Mouse (Mus musculus) megakaryocyte-erythroid progenitor cell, adult 5-6 weeks (primary cell): ENCODE data around the gene Zfp882. TPM values are rescaled to one million over a fixed set of nuclear protein-coding genes. Genes with fewer than 3 reads are reported as not detected.
"Not testable (repeated sequence)": the region's sequence is repeated elsewhere in the genome, so short reads cannot be mapped to it uniquely, and the experiment has no call there.

Source experiments
- ATAC-seq: replicated peaks from 2 replicates; pipeline ENCODE4 v1.8.0; 2016; ENCODE audit warnings: mild to moderate bottlenecking, inconsistent platforms; ENCODE audit not compliant: severe bottlenecking, poor library complexity, low FRiP score, low TSS enrichment
- total RNA-seq, 2 experiments: library from RNA; stranded (forward) in 1 of 2; stranded (reverse) in 1 of 2; fragments of 200-1000, 215-1000 nt in 1 of 2; fragments of >200 nt in 1 of 2; fragmentation: Nextera tagmentation in 1 of 2; gene quantifications; 2 replicates each; pipeline ENCODE4 v1.2.3; 2014 to 2017

Gene Zfp882
- total RNA-seq, 2 experiments from 2014 or later = 3.3 to 4.0 TPM

DNA sequence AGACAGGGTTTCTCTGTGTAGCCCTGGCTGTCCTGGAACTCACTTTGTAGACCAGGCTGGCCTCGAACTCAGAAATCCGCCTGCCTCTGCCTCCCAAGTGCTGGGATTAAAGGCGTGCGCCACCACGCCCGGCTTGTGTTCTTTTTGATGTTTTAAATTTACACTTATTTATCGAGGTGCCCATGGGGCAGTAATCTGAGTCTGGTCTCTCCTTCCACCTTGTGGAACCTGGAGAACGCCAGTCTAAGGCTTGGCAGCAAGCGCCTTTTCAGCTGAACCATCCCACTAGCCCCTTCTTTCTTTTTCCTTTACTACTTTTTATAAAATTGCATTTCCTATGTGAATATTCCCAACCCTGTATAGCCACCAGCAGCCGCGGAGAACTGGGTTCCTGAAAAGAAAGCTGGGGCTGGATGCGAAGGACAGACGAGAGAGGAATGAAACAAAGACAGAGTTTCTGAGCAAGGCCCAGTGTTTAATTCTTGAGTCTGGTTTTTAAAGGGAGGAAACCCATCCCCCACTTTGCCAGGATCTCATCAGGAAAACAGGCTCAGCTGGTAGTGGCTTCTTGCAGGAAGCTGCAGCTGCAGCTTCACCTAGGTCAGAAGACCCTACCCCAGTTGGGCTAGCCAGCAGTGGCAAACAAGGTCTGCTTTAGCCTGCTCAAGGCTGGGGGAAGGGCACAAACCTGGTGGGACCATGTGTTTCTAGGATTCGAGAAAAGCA, 43.2 kb downstream of the Zfp882 start:
- ATAC-seq = no peak

DNA sequence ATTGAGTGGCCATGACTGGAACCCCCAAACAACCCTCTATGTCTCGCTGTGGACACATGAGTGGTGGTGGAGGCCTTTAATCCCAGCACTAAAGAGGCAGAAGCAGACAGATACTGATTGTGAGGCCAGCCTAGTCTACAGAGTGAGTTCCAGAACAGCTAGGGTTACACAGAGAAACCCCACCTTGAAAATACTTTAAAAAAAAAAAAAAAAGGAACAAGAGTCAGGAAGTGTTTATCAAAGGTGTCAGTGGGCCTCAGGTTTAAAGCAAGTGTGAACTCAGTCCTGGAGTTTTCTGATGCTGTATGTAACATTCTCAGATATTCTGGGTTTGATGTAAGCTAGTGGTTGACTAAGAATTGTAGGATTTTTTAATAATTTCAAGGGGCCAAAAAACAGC, 44.1 kb downstream of the Zfp882 start:
- no peak for ATAC-seq

DNA sequence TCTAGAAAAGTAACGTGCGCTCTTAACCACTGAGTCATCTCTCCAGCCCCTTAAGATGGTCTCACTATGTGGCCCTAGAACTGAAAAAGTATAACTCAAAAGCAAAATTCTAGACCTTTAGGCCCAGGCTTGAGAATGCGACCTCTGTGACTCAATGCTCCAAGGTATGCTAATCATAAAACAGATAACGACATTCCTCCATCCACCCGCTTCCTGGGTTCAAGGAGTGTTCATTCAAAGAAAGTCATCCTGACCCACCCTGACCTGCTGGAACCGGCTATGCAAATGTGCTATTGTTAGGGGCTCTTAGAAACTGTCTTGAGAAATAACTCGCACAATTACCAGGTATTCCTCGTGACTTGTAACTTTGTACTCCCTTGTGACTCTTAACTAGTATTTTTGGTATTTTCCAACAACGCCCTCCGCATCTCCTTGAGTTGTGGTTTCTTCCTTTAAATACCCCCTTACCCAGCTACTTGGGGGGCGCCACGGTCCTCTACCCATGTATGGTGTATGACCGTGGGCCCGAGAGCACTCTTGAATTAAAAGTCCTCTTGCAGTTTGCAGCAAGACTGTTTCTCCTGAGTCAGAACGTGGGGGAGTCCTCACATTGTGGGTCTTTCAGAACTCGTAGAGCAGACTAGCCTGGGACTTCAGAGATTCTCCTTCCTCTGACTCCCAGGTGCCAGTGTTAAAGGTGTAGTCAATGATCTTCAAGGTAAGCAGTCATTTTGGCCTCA, 44.7 kb downstream of the Zfp882 start:
- ATAC-seq = not testable (repeated sequence)

DNA sequence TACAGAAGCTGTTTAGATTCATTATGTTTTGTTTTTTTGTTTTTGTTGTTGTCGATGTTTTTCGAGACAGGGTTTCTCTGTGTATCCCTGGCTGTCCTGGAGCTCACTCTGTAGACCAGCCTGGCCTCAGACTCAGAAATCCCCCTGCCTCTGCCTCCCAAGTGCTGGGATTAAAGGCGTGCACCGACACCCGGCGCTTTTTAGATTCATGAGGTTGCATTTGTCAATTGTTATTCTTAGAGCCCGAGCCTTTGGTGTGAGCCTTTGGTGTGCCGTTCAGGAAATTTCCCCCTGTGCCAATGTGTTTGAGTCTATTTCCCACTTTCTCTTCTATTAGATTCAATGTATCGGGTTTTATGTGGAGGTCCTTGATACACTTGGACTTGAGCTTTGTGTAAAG, 46.3 kb downstream of the Zfp882 start:
- ATAC-seq = no peak

DNA sequence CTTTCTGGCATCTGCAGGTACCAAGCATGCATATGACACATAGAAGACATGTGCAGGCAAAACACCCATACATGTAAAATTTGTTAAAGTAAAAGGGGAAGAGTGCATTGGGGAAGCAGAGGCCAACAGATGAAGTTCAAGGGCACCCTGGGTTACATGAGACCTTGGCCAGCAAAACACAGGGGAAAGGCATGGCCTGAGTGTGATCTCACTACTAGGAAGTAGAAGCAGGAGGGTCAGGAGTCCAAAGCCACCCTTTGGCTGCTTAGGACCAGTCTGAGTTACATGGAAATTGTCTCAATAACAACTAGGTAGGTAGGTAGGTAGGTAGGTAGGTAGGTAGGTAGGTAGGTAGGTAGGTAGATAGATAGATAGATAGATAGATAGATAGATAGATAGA, 52.1 kb downstream of the Zfp882 start:
- no peak for ATAC-seq

DNA sequence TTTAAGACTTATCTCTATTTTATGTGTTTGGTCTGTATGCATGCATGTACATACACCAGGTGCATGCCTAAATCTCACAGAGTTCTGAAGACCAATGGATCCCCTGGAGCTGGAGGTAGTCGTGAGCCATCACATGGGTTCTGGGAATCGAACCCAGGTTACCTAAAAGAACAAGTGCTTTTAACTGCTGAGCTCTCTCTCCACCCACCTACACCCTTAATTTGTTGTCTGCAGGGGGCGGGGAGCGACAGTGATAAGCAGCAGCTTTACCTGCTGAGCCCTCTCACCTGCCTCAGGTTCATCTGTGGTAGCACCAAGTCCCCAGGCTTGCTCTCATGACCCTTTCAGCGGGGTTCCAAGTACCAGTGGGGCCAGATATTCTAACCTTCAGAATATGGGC, 53.4 kb downstream of the Zfp882 start:
- ATAC-seq = no peak

DNA sequence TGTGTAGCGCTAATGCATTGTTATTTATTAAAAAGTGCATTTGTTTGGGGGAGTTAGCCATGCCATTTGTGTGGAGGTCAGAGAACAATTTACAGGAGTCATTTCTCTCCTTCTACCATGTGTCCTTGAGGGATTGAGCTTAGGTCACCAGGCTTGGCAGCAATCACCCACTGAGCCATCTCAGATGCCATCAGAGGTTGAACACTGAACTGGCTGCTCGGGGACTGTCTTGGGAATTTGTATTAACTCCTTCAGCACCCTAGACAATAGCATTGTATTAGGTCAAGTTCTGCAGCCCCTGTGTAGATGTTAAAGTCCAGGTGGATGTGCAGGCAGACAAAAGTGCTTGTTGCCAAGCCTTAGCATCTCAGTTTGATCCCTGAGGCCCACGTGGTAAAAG, 55.6 kb downstream of the Zfp882 start:
- ATAC-seq = no peak

DNA sequence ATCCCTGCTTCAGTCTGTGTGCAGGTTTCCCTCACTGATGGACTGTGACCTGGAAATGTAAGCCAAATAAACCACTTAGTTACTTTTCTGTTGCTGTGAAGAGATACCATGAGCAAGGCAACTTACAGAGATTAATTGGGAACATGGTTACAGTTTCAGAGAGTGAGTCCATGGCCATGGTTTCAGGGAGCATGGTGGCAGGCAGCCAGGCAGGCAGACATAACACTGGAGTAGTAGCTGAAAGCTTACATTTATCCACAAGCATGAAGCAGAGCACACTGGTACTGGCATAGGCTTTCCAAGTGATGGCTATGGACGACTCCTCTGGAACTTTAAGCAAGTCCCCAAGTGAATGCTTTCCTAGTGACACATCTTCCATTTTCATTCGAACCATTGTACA, 56.8 kb downstream of the Zfp882 start:
- ATAC-seq = no peak

Other genes starting within 250 kb of the Zfp882 start
- gene Unc13a, start 236.9 kb upstream of the Zfp882 start, total RNA-seq (2014; fragmentation: Nextera tagmentation) = 0.26 and 0.64 TPM in 2 replicates
- 0.27 TPM in 1 of 2 replicates, not detected in the other for gene Unc13a, start 236.9 kb upstream of the Zfp882 start, total RNA-seq (2017)
- 5.2 and 10.4 TPM in 2 replicates for gene Jak3, start 232.3 kb upstream of the Zfp882 start, total RNA-seq (2014; fragmentation: Nextera tagmentation)
- 1.8 and 4.5 TPM in 2 replicates for gene Jak3, start 232.3 kb upstream of the Zfp882 start, total RNA-seq (2017)
- 6.4 and 17.6 TPM in 2 replicates for gene Insl3, start 219.4 kb upstream of the Zfp882 start, total RNA-seq (2014; fragmentation: Nextera tagmentation)
- gene Insl3, start 219.4 kb upstream of the Zfp882 start, total RNA-seq (2017) = 0.88 and 4.8 TPM in 2 replicates
- 0.42 and 0.79 TPM in 2 replicates for gene B3gnt3, start 206.8 kb upstream of the Zfp882 start, total RNA-seq (2014; fragmentation: Nextera tagmentation)
- gene B3gnt3, start 206.8 kb upstream of the Zfp882 start, total RNA-seq (2017) = 0.30 and 0.99 TPM in 2 replicates
- gene Fcho1, start 182.9 kb upstream of the Zfp882 start, total RNA-seq (2014; fragmentation: Nextera tagmentation) = 183 and 235 TPM in 2 replicates
- gene Fcho1, start 182.9 kb upstream of the Zfp882 start, total RNA-seq (2017) = 68.1 and 88.4 TPM in 2 replicates
- 4.0 and 5.3 TPM in 2 replicates for gene Zfp709, start 26.6 kb upstream of the Zfp882 start, total RNA-seq (2014; fragmentation: Nextera tagmentation)
- 3.5 and 11.3 TPM in 2 replicates for gene Zfp709, start 26.6 kb upstream of the Zfp882 start, total RNA-seq (2017)
- gene Zfp617, start within 50 bp of the Zfp882 start, total RNA-seq (2014; fragmentation: Nextera tagmentation) = 19.8 and 21.9 TPM in 2 replicates
- gene Zfp617, start within 50 bp of the Zfp882 start, total RNA-seq (2017) = 14.2 and 14.7 TPM in 2 replicates
- 36.1 and 51.7 TPM in 2 replicates for gene Zfp961, start 42.4 kb downstream of the Zfp882 start, total RNA-seq (2014; fragmentation: Nextera tagmentation)
- gene Zfp961, start 42.4 kb downstream of the Zfp882 start, total RNA-seq (2017) = 31.0 and 33.9 TPM in 2 replicates
- gene Cyp4f18, start 101.0 kb downstream of the Zfp882 start, total RNA-seq (2014; fragmentation: Nextera tagmentation) = 5.0 TPM in 1 of 2 replicates, not detected in the other
- not detected in 2 replicates for gene Cyp4f18, start 101.0 kb downstream of the Zfp882 start, total RNA-seq (2017)
- not detected in 2 replicates for gene Olfr372, start 132.6 kb downstream of the Zfp882 start, total RNA-seq (2014; fragmentation: Nextera tagmentation)
- gene Olfr372, start 132.6 kb downstream of the Zfp882 start, total RNA-seq (2017) = not detected in 2 replicates
- gene Olfr373, start 174.6 kb downstream of the Zfp882 start, total RNA-seq (2014; fragmentation: Nextera tagmentation) = not detected in 2 replicates
- gene Olfr373, start 174.6 kb downstream of the Zfp882 start, total RNA-seq (2017) = not detected in 2 replicates
- not detected in 2 replicates for gene Olfr374, start 198.4 kb downstream of the Zfp882 start, total RNA-seq (2014; fragmentation: Nextera tagmentation)
- not detected in 2 replicates for gene Olfr374, start 198.4 kb downstream of the Zfp882 start, total RNA-seq (2017)
- 10.4 and 13.4 TPM in 2 replicates for gene Tpm4, start 226.4 kb downstream of the Zfp882 start, total RNA-seq (2014; fragmentation: Nextera tagmentation)
- gene Tpm4, start 226.4 kb downstream of the Zfp882 start, total RNA-seq (2017) = 5.9 and 15.5 TPM in 2 replicates